Mouse (Mus musculus) MN1 (cell line): ENCODE measurements around the gene Il5ra.

Experiments used
- DNase-seq: peaks from one replicate; pipeline ENCODE4 v3.0.0-alpha.2; 2016; ENCODE audit warnings: low spot score

The Il5ra gene

DNA sequence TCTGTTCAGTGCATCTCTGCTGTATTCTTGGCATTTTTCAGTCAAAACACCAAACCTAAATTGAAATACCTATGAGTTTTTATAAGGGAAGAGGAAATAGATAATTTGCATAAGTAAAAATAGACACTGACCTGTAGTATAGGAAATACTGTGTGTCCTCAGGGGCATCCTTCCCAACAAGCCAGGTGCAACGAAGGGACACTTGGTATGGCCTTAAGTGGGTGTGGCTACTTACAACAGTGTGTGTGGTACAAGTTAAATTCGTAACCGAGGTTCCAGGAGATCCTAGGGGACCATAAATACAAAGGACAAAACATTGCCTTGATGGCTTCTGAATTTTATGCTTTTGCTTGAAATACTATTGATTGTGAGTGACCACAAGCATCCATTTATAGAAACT, 10.6 kb downstream of the Il5ra start:
- no peak for DNase-seq

GRCm38 (mm10) chr6:106732563-106732962, 16.3 kb downstream of the Il5ra start:
- DNase-seq = no peak

DNA sequence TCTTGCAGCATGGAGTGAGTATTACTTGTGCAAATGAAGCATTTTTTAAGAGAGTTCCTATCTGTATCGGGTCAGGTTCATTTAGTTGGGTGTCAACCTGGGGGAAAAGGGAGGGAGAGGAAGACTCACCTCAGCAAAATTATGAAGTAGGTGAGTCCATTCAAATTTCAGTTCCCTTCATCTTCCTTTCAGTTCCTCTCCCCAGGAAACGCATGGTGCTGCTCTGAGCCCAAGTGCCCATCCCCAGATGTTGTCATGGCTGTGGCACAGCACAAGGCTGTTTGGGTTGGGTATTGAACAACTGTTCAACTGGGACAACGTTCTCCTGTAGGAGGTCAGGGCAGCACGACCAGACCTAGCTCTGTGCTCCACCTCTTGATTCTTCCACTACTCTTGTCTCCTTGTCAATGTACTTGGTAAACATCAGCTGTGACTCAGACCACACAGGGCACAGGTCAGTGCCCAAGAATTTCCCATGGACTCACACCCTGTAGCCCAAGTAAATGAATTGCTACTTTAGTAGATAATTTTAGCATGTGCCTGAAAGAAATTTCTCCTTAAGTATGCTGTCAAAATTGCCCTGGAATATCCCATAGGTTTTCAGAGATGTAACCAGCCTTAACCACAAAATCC, 19.0 kb downstream of the Il5ra start:
- DNase-seq = no peak

GRCm38 (mm10) chr6:106727703-106728102, 21.1 kb downstream of the Il5ra start:
- DNase-seq = no peak

GRCm38 (mm10) chr6:106726078-106726477, 22.8 kb downstream of the Il5ra start:
- DNase-seq = no peak

DNA sequence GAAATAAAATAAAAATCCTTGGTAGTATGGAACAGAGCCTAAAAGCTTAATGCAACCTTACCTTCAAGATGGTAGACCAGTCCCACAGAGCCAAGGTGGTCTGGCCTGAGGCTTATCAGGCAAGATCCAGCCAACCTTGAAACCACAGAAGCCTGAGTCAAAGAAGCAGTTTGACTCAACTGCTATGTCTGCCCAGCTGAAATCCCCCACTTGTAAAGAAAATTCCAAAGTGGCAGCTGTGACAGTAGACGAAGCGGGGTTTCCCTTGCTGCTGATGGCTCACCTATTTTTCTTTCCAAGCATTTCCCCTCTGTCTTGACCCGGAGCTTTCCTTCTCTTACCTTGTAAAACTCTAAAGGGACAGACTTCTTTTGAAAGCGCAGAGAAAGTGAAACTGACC, 23.2 kb downstream of the Il5ra start:
- DNase-seq = no peak

GRCm38 (mm10) chr6:106705506-106706035, 43.3 kb downstream of the Il5ra start:
- DNase-seq = no peak

DNA sequence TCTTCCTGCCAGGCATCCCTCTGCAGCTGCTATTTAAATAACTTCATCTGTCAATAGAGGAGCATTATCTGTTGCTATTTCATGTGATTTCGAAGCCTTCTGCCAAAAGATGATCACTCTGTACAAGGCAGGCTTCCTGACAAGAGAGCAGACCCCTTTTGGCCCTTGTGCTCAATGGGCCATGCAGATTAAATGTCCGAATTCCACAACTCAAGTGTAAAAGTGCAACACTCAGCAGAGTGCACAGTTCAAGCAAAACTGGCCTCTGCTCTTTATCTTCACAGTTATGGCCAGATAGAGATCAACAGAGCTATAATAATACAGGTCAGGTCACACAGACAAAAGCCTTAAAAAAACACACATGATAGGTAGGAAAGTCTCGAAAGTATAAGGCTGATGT, 46.9 kb downstream of the Il5ra start:
- DNase-seq = no peak

GRCm38 (mm10) chr6:106675581-106675980, 73.3 kb downstream of the Il5ra start:
- no peak for DNase-seq

GRCm38 (mm10) chr6:106663780-106664651, 84.8 kb downstream of the Il5ra start:
- no peak for DNase-seq
